In the genomic region with DNA sequence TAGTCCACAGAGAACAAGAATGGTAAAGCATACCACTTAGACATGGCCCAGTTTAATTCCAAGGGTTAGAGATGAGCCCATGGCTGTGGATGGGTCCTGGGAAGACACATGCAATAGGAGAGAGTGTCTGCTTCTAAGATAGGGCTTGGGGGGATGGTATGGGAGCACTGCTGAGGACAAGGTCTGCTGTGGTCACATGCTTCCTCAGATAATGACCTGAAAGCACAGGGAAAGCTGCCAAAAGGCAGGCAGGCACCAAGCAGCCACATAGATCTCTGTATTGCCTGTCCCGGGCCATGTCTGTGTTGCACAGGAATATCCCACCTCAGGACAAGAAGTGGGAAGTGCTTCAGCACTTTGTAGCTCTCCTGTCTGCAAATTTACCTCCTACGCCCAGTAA, we compare ENCODE assay signal across 16 mouse cellular contexts. TPM values are rescaled to one million over a fixed set of nuclear protein-coding genes. Genes with fewer than 3 reads are reported as not detected.
DNase-seq lines count a peak whose midpoint lies in the region; ATAC-seq and TF ChIP-seq lines count a peak whose summit lies in the region.
"Had no signal": no experiment of that assay in that cellular context is flagged by ENCODE, and none has a peak within 500 bp of the region (broad histone marks: within the 10 kb centered on the region; RNA-seq: fewer than 3 reads in every experiment).

No protein-coding gene starts in this region.

- H3K9me3 ChIP-seq in kidney, embryonic 15.5 days (replicated peaks): no peaks in the 10 kb centered on the region
- H3K9me3 ChIP-seq in liver, embryonic 16.5 days (replicated peaks; ENCODE audit: control insufficient read depth, low read length): no peaks in the 10 kb centered on the region

- no peak overlapping the region for H3K4me3 ChIP-seq in kidney, adult 2 months (ENCODE audit: insufficient read depth, low read depth, low read length)
- H3K4me3 ChIP-seq in kidney, embryonic 15.5 days (replicated peaks): no peak overlapping the region
- H3K4me3 ChIP-seq in liver, embryonic 16.5 days (ENCODE audit: low read depth, low read length): no peak overlapping the region

- peaks cover 3% of the 10 kb centered on the region; the same call in 1 of the 2 replicates for H3K4me1 ChIP-seq in kidney, adult 2 months (ENCODE audit: control insufficient read depth, insufficient read depth, low read length)
- H3K4me1 ChIP-seq in kidney, embryonic 15.5 days: peaks cover 13% of the 10 kb centered on the region
- peaks cover 11% of the 10 kb centered on the region for H3K4me1 ChIP-seq in liver, embryonic 16.5 days (ENCODE audit: control insufficient read depth, low read depth, low read length)

- peak; percentile 63 for DNase-seq in adrenal gland, postnatal 14 days
- no peak for DNase-seq in adrenal gland, postnatal 25 days
- DNase-seq in kidney, adult 2 months: peak; percentile 88
- DNase-seq in kidney, adult 9 months: peak; percentile 87
- DNase-seq in thymus, adult 18-20 months: no peak
- no peak for DNase-seq in thymus, postnatal 0 days (ENCODE audit: low spot score)
- DNase-seq: cerebellum, postnatal 10 days; layer of hippocampus, postnatal 36 days; right cerebral cortex, adult 18-20 months had no signal

- H3K36me3 ChIP-seq in kidney, adult 2 months (ENCODE audit: control insufficient read depth, insufficient read depth, low read length): peaks cover 3% of the 10 kb centered on the region; the same call in 1 of the 2 replicates
- H3K36me3 ChIP-seq in kidney, embryonic 15.5 days: peaks cover 82% of the 10 kb centered on the region
- H3K36me3 ChIP-seq in liver, embryonic 16.5 days (ENCODE audit: control insufficient read depth, insufficient read depth): peaks cover 37% of the 10 kb centered on the region

- H3K27me3 ChIP-seq in kidney, adult 2 months (replicated peaks; ENCODE audit: control insufficient read depth, insufficient read depth, low read length): no peaks in the 10 kb centered on the region
- no peaks in the 10 kb centered on the region for H3K27me3 ChIP-seq in kidney, embryonic 15.5 days
- no peaks in the 10 kb centered on the region for H3K27me3 ChIP-seq in liver, embryonic 16.5 days (ENCODE audit: control insufficient read depth, insufficient read depth, low read depth, low read length)

- H3K27ac ChIP-seq in kidney, adult 2 months (ENCODE audit: insufficient read depth, low read depth, low read length): peak overlapping the region; percentile 64; the same call in 1 of the 2 replicates
- no peak overlapping the region for H3K27ac ChIP-seq in kidney, embryonic 15.5 days
- H3K27ac ChIP-seq in liver, embryonic 16.5 days (ENCODE audit: low read length): no peak overlapping the region
- H3K27ac ChIP-seq: macrophage had no signal

- TF ChIP-seq CTCF in kidney, adult 2 months (conservative IDR thresholded peaks at IDR 0.05; ENCODE audit: insufficient read depth, insufficient read length, low read depth, low read length): no peak

- H3K9ac ChIP-seq in kidney, embryonic 15.5 days: no peak overlapping the region
- no peak overlapping the region for H3K9ac ChIP-seq in liver, embryonic 16.5 days (ENCODE audit: low read depth, low read length)

- no peak for TF ChIP-seq POLR2A in kidney, adult 2 months (IDR thresholded peaks at IDR 0.05; ENCODE audit: low read depth, low read length)

- no peak overlapping the region for H3K4me2 ChIP-seq in kidney, embryonic 15.5 days
- H3K4me2 ChIP-seq in liver, embryonic 16.5 days (ENCODE audit: low read depth, low read length): no peak overlapping the region

- WGBS in kidney, adult 2 months: 60% methylated on average over 2 of the region's 2 CpGs
- WGBS in kidney, embryonic 15.5 days: 83% methylated on average over 2 of the region's 2 CpGs
- WGBS in liver, embryonic 16.5 days (ENCODE audit: insufficient replicate concordance): 34% methylated on average over 2 of the region's 2 CpGs

- no peak for ATAC-seq in kidney, embryonic 15.5 days (replicated peaks; ENCODE audit: low FRiP score)
- peak; percentile 72 for ATAC-seq in liver, embryonic 16.5 days (ENCODE audit: low read depth)

RNA-seq across cellular contexts. Expression of a gene that starts 11.5 kb away (rescaled TPM):
- total RNA-seq in adrenal gland, postnatal 14 days (2021): 25.5 and 29.3 TPM in 2 replicates
- 12.4 and 16.6 TPM in 2 replicates for total RNA-seq in adrenal gland, postnatal 25 days (2021)
- polyA plus RNA-seq in kidney, adult 2 months (2012; rRNA removed): 56.0 and 60.5 TPM in 2 replicates
- 9.9 and 11.8 TPM in 2 replicates for polyA plus RNA-seq in kidney, embryonic 15.5 days (2015; fragmentation: Nextera tagmentation; extraction: Ambion mirVana)
- polyA plus RNA-seq in liver, embryonic 16.5 days (2015; fragmentation: Nextera tagmentation; extraction: Ambion mirVana): 9.6 and 10.3 TPM in 2 replicates
- polyA plus RNA-seq in thymus, postnatal 0 days (2015; fragmentation: Nextera tagmentation; extraction: Ambion mirVana): 15.4 and 17.6 TPM in 2 replicates

RNA-seq across cellular contexts. Expression of a gene that starts 20.8 kb away (rescaled TPM):
- not detected in 2 replicates for total RNA-seq in adrenal gland, postnatal 14 days (2021)
- not detected in 2 replicates for total RNA-seq in adrenal gland, postnatal 25 days (2021)
- not detected in 2 replicates for polyA plus RNA-seq in kidney, adult 2 months (2012; rRNA removed)
- polyA plus RNA-seq in kidney, embryonic 15.5 days (2015; fragmentation: Nextera tagmentation; extraction: Ambion mirVana): not detected in 2 replicates
- not detected in 2 replicates for polyA plus RNA-seq in liver, embryonic 16.5 days (2015; fragmentation: Nextera tagmentation; extraction: Ambion mirVana)
- polyA plus RNA-seq in thymus, postnatal 0 days (2015; fragmentation: Nextera tagmentation; extraction: Ambion mirVana): 1.6 and 2.0 TPM in 2 replicates
- total RNA-seq: granulocyte monocyte progenitor cell, adult 5-6 weeks; layer of hippocampus, postnatal 36 days had no signal
- polyA plus RNA-seq: embryonic facial prominence, embryonic 11.5 days; frontal cortex, adult 2 months; macrophage; neural tube, embryonic 14.5 days had no signal

RNA-seq across cellular contexts. Expression of a gene that starts 21.3 kb away (rescaled TPM):
- 8.1 and 8.5 TPM in 2 replicates for total RNA-seq in adrenal gland, postnatal 14 days (2021)
- 8.5 and 11.4 TPM in 2 replicates for total RNA-seq in adrenal gland, postnatal 25 days (2021)
- polyA plus RNA-seq in kidney, adult 2 months (2012; rRNA removed): 6.4 and 6.7 TPM in 2 replicates
- polyA plus RNA-seq in kidney, embryonic 15.5 days (2015; fragmentation: Nextera tagmentation; extraction: Ambion mirVana): 11.9 and 15.6 TPM in 2 replicates
- polyA plus RNA-seq in liver, embryonic 16.5 days (2015; fragmentation: Nextera tagmentation; extraction: Ambion mirVana): 5.7 and 5.9 TPM in 2 replicates
- 14.5 and 15.1 TPM in 2 replicates for polyA plus RNA-seq in thymus, postnatal 0 days (2015; fragmentation: Nextera tagmentation; extraction: Ambion mirVana)

RNA-seq across cellular contexts. Expression of a gene that starts 36.2 kb away (rescaled TPM):
- 22.5 and 28.9 TPM in 2 replicates for total RNA-seq in adrenal gland, postnatal 14 days (2021)
- 10.5 and 18.9 TPM in 2 replicates for total RNA-seq in adrenal gland, postnatal 25 days (2021)
- polyA plus RNA-seq in kidney, adult 2 months (2012; rRNA removed): 37.5 and 43.8 TPM in 2 replicates
- polyA plus RNA-seq in kidney, embryonic 15.5 days (2015; fragmentation: Nextera tagmentation; extraction: Ambion mirVana): 1.9 and 2.3 TPM in 2 replicates
- polyA plus RNA-seq in liver, embryonic 16.5 days (2015; fragmentation: Nextera tagmentation; extraction: Ambion mirVana): 8.8 and 10.0 TPM in 2 replicates
- 8.4 and 10.0 TPM in 2 replicates for polyA plus RNA-seq in thymus, postnatal 0 days (2015; fragmentation: Nextera tagmentation; extraction: Ambion mirVana)

Comparison
In these comparisons a context has a peak if more than half of its experiments do, and no peak if none do; other contexts are left out.
1. DNase-seq: peak in adrenal gland, postnatal 14 days (single experiment), kidney, adult 2 months (single experiment) and kidney, adult 9 months (single experiment); none in adrenal gland, postnatal 25 days (single experiment), thymus, adult 18-20 months (0 of 2) and thymus, postnatal 0 days (single experiment).